Mouse (Mus musculus) liver, embryonic 14.5 days (tissue): ENCODE results near the gene Itga10. TPM values are rescaled to one million over a fixed set of nuclear protein-coding genes. Genes with fewer than 3 reads are reported as not detected.
A peak's percentile ranks its signal among the peaks of the same experiment; 100 is the strongest.

ENCODE experiments used
- ATAC-seq: fragments of 200-750 bp; cut with Nextera tagmentation; 2 replicates; pipeline ENCODE4 v1.8.0; 2017; ENCODE audit warnings: moderate number of reproducible peaks, mild to moderate bottlenecking, moderate library complexity; ENCODE audit not compliant: insufficient read depth
- DNase-seq, 3 experiments: peaks; one replicate each; pipeline ENCODE4 v3.0.0-alpha.2; 2012 to 2013; ENCODE audit warnings: low read depth in 3 of 3, low spot score in 3 of 3
- H3K27ac ChIP-seq: fragments of 300-500 bp; sonication (generic); 2 replicates; pipeline ENCODE4 v1.5.1; 2014; ENCODE audit warnings: moderate library complexity, mild to moderate bottlenecking, control low read depth, inconsistent platforms
- H3K27me3 ChIP-seq: fragments of 300-500 bp; sonication (generic); 2 replicates; pipeline ENCODE4 v1.6.1; 2014; ENCODE audit warnings: mild to moderate bottlenecking, low read length, moderate library complexity; ENCODE audit not compliant: control insufficient read depth, insufficient read depth
- H3K36me3 ChIP-seq: fragments of 300-500 bp; sonication (generic); replicated peaks from 2 replicates; pipeline ENCODE4 v1.6.1; 2014; ENCODE audit warnings: low read depth; ENCODE audit not compliant: control insufficient read depth, insufficient read depth
- H3K4me1 ChIP-seq, 2 experiments: fragments of 200-500 bp in 1 of 2; fragments of 300-500 bp in 1 of 2; sonication (generic) in 1 of 2; replicated peaks; 2 replicates each; pipeline ENCODE4 v1.6.1; 2012 to 2014; ENCODE audit warnings: antibody characterized with exemption in 1 of 2, inconsistent platforms in 1 of 2, low read length in 1 of 2; ENCODE audit not compliant: control insufficient read depth in 2 of 2, insufficient read depth in 2 of 2
- H3K4me2 ChIP-seq: fragments of 300-500 bp; sonication (generic); 2 replicates; pipeline ENCODE4 v1.6.1; 2014; ENCODE audit warnings: low read depth, mild to moderate bottlenecking, control low read depth, moderate library complexity
- H3K4me3 ChIP-seq, 2 experiments: fragments of 200-500 bp in 1 of 2; fragments of 300-500 bp in 1 of 2; sonication (generic) in 1 of 2; 2 replicates each; pipeline ENCODE4 v1.5.1; 2012 to 2014; ENCODE audit warnings: low read depth in 2 of 2, low read length in 2 of 2, mild to moderate bottlenecking in 2 of 2, control low read depth in 1 of 2, inconsistent platforms in 1 of 2, moderate library complexity in 1 of 2; ENCODE audit not compliant: insufficient read depth in 1 of 2
- H3K9ac ChIP-seq: fragments of 300-500 bp; sonication (generic); replicated peaks from 2 replicates; pipeline ENCODE4 v1.6.1; 2014; ENCODE audit warnings: mild to moderate bottlenecking, control low read depth, moderate library complexity
- H3K9me3 ChIP-seq: fragments of 300-500 bp; sonication (generic); 2 replicates; pipeline ENCODE4 v1.6.1; 2016; ENCODE audit warnings: low read length, mixed read lengths; ENCODE audit not compliant: control insufficient read depth
- CTCF ChIP-seq: IDR thresholded peaks from 2 replicates; pipeline ENCODE4 v1.5.1; 2016; ENCODE audit warnings: antibody characterized with exemption, low read depth, control low read depth
- EP300 ChIP-seq: IDR thresholded peaks from 2 replicates; pipeline ENCODE4 v1.6.1; 2016; ENCODE audit warnings: antibody characterized with exemption, low read depth
- WGBS: fragments of 180-500 bp; shearing (Covaris S2); extraction: QIAGEN DNeasy Blood & Tissue Kit; methylation state at CpG from one replicate; pipeline ENCODE4 v1.1.7; 2014; ENCODE audit not compliant: insufficient replicate concordance; 5-methylcytosine and 5-hydroxymethylcytosine counted together
- polyA plus RNA-seq, 2 experiments: library from polyadenylated mRNA; depleted of rRNA in 1 of 2; stranded (reverse) in 1 of 2; unstranded in 1 of 2; fragments of >200 nt; fragmentation: Nextera tagmentation in 1 of 2; extraction: Ambion mirVana in 1 of 2; gene quantifications; 2 replicates each; pipeline versions ENCODE4 v1.2.1 to v1.2.3; 2012 to 2014

Itga10 gene
- polyA plus RNA-seq, 2 experiments: 0.05 to 0.47 TPM

- WGBS: 70% methylated on average over 8 of the region's 8 CpGs
- no peak overlapping the region for H3K9ac ChIP-seq
- no peak overlapping the region for H3K4me2 ChIP-seq
- H3K4me1 ChIP-seq: peaks cover 0 to 11% of the 10 kb centered on the region in 2 experiments
- H3K27me3 ChIP-seq: peaks cover 3% of the 10 kb centered on the region
- ATAC-seq (no peak), DNase-seq (no peak)
- H3K9me3 ChIP-seq: no peaks in the 10 kb centered on the region
- TF ChIP-seq CTCF (no peak), EP300 (no peak)
- no peak overlapping the region for H3K4me3 ChIP-seq
- H3K36me3 ChIP-seq: no peaks in the 10 kb centered on the region
- no peak overlapping the region for H3K27ac ChIP-seq
Measured at GRCm38 (mm10) chr3:96674442-96674841, 29.1 kb downstream of the Itga10 start.

GRCm38 (mm10) chr3:96675171-96675570 is 29.8 kb downstream of the Itga10 start:
- DNase-seq (no peak), ATAC-seq (no peak)
- TF ChIP-seq CTCF: no peak
- TF ChIP-seq EP300: no peak
- Histone ChIP-seq H3K36me3 (no peaks in the 10 kb centered on the region), H3K4me2 (no peak overlapping the region), H3K9me3 (no peaks in the 10 kb centered on the region), H3K4me1 (peaks cover 0 to 11% of the 10 kb centered on the region in 2 experiments), H3K27ac (no peak overlapping the region), H3K4me3 (no peak overlapping the region), H3K27me3 (peaks cover 3% of the 10 kb centered on the region), H3K9ac (no peak overlapping the region)
- WGBS: 50% methylated on average over 3 of the region's 3 CpGs

DNA sequence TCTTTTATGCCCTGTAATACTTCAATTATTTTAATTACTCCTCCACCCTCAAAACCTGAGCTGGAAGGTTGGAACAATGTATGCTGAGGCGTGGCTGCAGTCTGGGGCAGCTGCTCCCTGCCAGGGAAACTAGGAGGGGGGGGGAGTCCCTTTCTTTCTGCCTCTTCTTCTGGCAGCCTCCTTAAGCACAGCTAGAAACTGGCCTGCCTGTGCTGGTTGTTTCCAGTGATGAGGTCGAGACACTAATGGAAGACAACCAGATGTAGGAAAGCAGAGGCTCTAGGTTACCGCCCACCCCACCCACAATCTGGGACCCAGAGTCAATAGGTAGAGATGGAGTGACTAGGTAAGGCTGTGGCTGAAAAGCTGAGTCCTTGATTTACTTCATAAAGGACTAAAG is 30.3 kb downstream of the Itga10 start:
- no peak overlapping the region for H3K4me3 ChIP-seq
- ATAC-seq (no peak), DNase-seq (no peak)
- TF ChIP-seq CTCF: no peak
- no peak for TF ChIP-seq EP300
- no peak overlapping the region for H3K4me2 ChIP-seq
- no peak overlapping the region for H3K9ac ChIP-seq
- no peak overlapping the region for H3K27ac ChIP-seq
- peaks cover 0 to 8% of the 10 kb centered on the region in 2 experiments; a peak in 3 of 4 replicates for H3K4me1 ChIP-seq
- 58% methylated on average over 3 of the region's 3 CpGs for WGBS
- H3K27me3 ChIP-seq: peaks cover 3% of the 10 kb centered on the region
- H3K9me3 ChIP-seq: no peaks in the 10 kb centered on the region
- H3K36me3 ChIP-seq: no peaks in the 10 kb centered on the region

GRCm38 (mm10) chr3:96678456-96678855 is 33.1 kb downstream of the Itga10 start:
- no peaks in the 10 kb centered on the region for H3K36me3 ChIP-seq
- no peak overlapping the region for H3K4me3 ChIP-seq
- TF ChIP-seq EP300 (no peak), CTCF (no peak)
- WGBS: 58% methylated on average over 7 of the region's 7 CpGs
- peaks cover 1% of the 10 kb centered on the region for H3K27me3 ChIP-seq
- no peaks in the 10 kb centered on the region for H3K9me3 ChIP-seq
- H3K4me2 ChIP-seq: no peak overlapping the region
- H3K4me1 ChIP-seq: peaks cover 0 to 6% of the 10 kb centered on the region in 2 experiments; a peak in 3 of 4 replicates
- H3K27ac ChIP-seq: no peak overlapping the region
- DNase-seq (no peak), ATAC-seq (no peak)
- no peak overlapping the region for H3K9ac ChIP-seq

GRCm38 (mm10) chr3:96679159-96679674 is 33.8 kb downstream of the Itga10 start:
- H3K36me3 ChIP-seq: no peaks in the 10 kb centered on the region
- H3K9ac ChIP-seq: no peak overlapping the region
- no peak overlapping the region for H3K4me3 ChIP-seq
- no peaks in the 10 kb centered on the region for H3K9me3 ChIP-seq
- DNase-seq (no peak), ATAC-seq (peak; percentile 50; the same call in 1 of the 2 replicates)
- 9% methylated on average over 5 of the region's 5 CpGs for WGBS
- H3K4me2 ChIP-seq: no peak overlapping the region
- no peak overlapping the region for H3K27ac ChIP-seq
- TF ChIP-seq CTCF (no peak), EP300 (no peak)
- peaks cover 6% of the 10 kb centered on the region for H3K27me3 ChIP-seq
- H3K4me1 ChIP-seq: peaks cover 0 to 6% of the 10 kb centered on the region in 2 experiments; a peak in 3 of 4 replicates
